Mouse (Mus musculus): ENCODE measurements around the gene Unc13c.

DNA sequence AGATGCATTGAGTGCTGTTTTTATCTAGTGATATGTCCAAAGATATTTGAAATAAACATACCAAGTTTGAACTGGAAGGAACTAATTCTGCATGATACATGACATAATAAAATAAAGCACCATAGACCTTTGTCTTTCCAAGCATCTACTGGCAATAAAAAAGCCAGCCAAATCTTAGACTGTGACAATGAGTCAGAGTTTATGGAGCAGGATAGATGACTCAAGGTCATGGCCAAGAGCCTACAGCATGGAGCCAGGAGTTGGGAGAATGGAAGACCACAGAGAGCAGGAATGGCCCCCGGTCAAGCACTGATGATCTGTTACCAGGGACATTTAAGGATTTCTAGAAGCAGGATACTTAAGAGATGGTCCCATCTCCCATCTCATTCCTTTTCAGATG is 319.7 kb downstream of the Unc13c start:
- TF ChIP-seq POLR2A (IDR thresholded peaks at IDR 0.05; ENCODE audit: control insufficient read depth, extremely low read depth, insufficient read depth, low read length, poor library complexity) (no peak), CTCF (IDR thresholded peaks at IDR 0.05; ENCODE audit: borderline replicate concordance, control insufficient read depth, extremely low read depth, insufficient read depth, low read length, poor library complexity) (no peak)
